Mouse (Mus musculus) thymus, adult 2 months (tissue): Measurements from ENCODE around the gene Diaph3. TPM values are rescaled to one million over a fixed set of nuclear protein-coding genes. Genes with fewer than 3 reads are reported as not detected.

ENCODE experiments used
- DNase-seq: peaks from one replicate; pipeline ENCODE4 v3.0.0; 2021
- H3K27ac ChIP-seq: fragments of 200-500 bp; 2 replicates; pipeline ENCODE4 v1.5.1; 2012; ENCODE audit warnings: low read length, control low read depth; ENCODE audit not compliant: control insufficient read depth, insufficient read depth
- H3K27me3 ChIP-seq: fragments of 200-500 bp; 2 replicates; pipeline ENCODE4 v1.6.1; 2012; ENCODE audit warnings: mild to moderate bottlenecking, low read length, moderate library complexity, mixed read lengths; ENCODE audit not compliant: control insufficient read depth, insufficient read depth
- H3K36me3 ChIP-seq: fragments of 200-500 bp; 2 replicates; pipeline ENCODE4 v1.6.1; 2012; ENCODE audit warnings: mild to moderate bottlenecking, low read length, moderate library complexity; ENCODE audit not compliant: control insufficient read depth, insufficient read depth
- H3K4me1 ChIP-seq: fragments of 200-500 bp; replicated peaks from 2 replicates; pipeline ENCODE4 v1.6.1; 2012; ENCODE audit warnings: low read length; ENCODE audit not compliant: control insufficient read depth, insufficient read depth
- H3K4me3 ChIP-seq: fragments of 200-500 bp; 2 replicates; pipeline ENCODE4 v1.5.1; 2012; ENCODE audit warnings: mild to moderate bottlenecking, low read length, control low read depth, moderate library complexity; ENCODE audit not compliant: control insufficient read depth, insufficient read depth
- CTCF ChIP-seq: fragments of 200-500 bp; IDR thresholded peaks from 2 replicates; pipeline ENCODE4 v1.5.1; 2012; ENCODE audit warnings: mild to moderate bottlenecking, control low read depth, low read length, moderate library complexity, borderline replicate concordance; ENCODE audit not compliant: control insufficient read depth, poor library complexity, insufficient read depth; ENCODE audit errors: extremely low read depth
- POLR2A ChIP-seq: fragments of 200-500 bp; IDR thresholded peaks from 2 replicates; pipeline ENCODE4 v1.6.1; 2012; ENCODE audit warnings: mild to moderate bottlenecking, low read length, control low read depth, moderate library complexity; ENCODE audit not compliant: control insufficient read depth, poor library complexity, insufficient read depth; ENCODE audit errors: extremely low read depth
- WGBS: fragments of 180-500 bp; shearing (Covaris S2); methylation state at CpG from one replicate; pipeline ENCODE4 v1.1.7; 2018; 5-methylcytosine and 5-hydroxymethylcytosine counted together
- polyA plus RNA-seq: library from polyadenylated mRNA; depleted of rRNA; stranded (reverse); fragments of >200 nt; gene quantifications from 2 replicates; pipeline ENCODE4 v1.2.3, GENCODE M21; 2012

The Diaph3 gene
- polyA plus RNA-seq, 1 experiment = 2.2 TPM

DNA sequence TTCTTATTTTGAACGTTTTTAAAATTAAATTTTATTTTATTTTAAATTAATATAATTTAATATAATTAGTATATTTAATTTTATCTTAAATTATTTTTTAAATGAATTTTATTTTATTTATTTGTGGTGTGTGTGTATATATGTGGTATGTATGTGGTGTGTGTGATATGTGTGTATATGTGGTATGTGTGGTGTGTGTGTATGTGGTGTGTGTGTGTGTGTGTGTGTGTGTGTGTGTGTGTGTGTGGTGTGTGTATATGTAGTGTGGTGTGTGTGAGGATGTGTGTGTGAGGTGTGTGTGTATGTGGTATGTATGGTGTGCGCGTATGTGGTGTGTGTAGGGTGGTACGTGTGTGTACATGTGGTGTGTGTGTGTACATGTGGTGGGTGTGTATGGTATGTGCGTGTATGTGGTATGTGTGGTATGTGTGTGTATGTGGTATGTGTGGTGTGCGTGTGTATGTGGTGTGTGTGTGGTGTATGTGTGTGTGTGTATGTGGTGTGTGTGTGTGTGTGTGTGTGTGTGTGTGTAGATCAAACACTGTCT lies 505.4 kb downstream of the Diaph3 start:
- no peaks in the 10 kb centered on the region for H3K27me3 ChIP-seq
- no peak for DNase-seq
- 31% methylated on average over 6 of the region's 6 CpGs for WGBS
- no peak overlapping the region for H3K4me3 ChIP-seq
- no peaks in the 10 kb centered on the region for H3K36me3 ChIP-seq
- H3K27ac ChIP-seq = no peak overlapping the region
- H3K4me1 ChIP-seq = no peaks in the 10 kb centered on the region
- TF ChIP-seq CTCF (no peak), POLR2A (no peak)

DNA sequence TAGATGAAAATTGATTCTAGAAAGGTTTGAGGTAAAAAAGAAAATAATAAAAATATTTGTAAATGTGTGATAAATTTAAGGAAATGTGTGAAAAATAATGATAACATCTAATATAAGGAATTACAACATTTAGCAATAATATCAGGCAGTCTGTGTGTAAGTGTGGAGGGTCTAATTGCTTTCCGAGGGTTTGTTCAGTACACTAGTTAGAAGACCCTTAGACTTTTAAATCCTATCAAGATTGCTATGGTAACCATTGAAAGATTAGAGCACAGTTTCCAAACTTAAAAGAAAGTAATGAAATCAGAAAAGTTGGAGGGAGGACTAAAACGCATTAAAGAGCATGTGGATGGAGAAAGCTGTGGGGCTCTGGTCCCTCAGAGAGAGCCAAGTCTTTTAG lies 506.0 kb downstream of the Diaph3 start:
- Histone ChIP-seq H3K27ac (no peak overlapping the region), H3K27me3 (no peaks in the 10 kb centered on the region), H3K36me3 (no peaks in the 10 kb centered on the region), H3K4me1 (no peaks in the 10 kb centered on the region), H3K4me3 (no peak overlapping the region)
- TF ChIP-seq CTCF (no peak), POLR2A (no peak)
- DNase-seq = no peak
- 95% methylated on average over 2 of the region's 2 CpGs for WGBS

DNA sequence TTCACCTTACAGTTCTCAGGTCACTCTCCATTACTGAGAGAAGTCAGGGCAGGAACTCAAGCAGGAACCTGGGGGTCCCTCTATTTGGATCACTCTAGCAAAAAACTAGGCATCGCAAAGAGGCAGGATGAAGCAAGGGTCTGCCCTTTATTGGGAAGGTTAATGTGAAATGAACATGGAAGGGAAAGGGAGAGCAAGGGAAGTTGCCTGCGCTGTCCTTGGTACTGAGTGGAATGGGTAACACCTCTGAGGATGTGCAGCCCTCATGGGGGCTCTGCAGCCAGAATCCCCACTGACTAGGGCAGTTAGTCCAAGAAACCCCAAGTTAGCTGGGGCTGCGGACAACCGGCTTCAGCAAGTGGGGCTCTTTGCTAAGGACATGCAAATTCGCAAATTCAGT lies 507.2 kb downstream of the Diaph3 start:
- Histone ChIP-seq H3K4me3 (no peak overlapping the region), H3K36me3 (no peaks in the 10 kb centered on the region), H3K27ac (no peak overlapping the region), H3K4me1 (no peaks in the 10 kb centered on the region), H3K27me3 (no peaks in the 10 kb centered on the region)
- 76% methylated on average over 5 of the region's 5 CpGs for WGBS
- no peak for DNase-seq
- no peak for TF ChIP-seq CTCF
- no peak for TF ChIP-seq POLR2A

DNA sequence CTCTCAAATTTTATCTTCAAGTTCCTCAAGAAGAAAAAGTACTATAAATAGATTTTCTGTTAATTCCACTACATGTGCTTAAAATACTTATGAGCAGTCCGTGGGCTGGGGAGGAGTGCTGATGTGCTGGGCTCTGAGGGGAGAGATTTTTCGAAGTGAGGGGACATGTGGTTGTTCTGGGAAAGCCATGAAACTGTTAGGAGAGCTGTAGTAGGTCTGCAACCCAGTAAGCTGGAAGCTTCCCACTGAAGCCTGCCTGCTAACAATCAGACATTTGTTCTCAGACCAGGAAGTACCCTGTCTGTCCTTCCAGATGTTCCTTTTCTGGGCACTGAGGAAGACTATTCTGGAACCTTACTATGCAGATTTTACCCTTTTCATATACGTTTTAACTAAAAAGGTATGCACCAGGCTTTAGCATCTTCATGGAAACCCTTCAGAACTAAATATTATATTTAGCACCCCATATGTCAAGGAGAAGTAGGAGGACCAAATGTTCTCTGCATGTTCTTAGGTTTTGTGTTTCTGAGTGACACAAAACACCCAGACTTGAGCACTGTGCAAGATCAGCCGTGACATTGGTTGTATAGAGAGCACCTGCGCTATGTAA lies 516.1 kb downstream of the Diaph3 start:
- TF ChIP-seq CTCF (no peak), POLR2A (no peak)
- Histone ChIP-seq H3K36me3 (no peaks in the 10 kb centered on the region), H3K4me3 (no peak overlapping the region), H3K4me1 (no peaks in the 10 kb centered on the region), H3K27me3 (no peaks in the 10 kb centered on the region), H3K27ac (no peak overlapping the region)
- DNase-seq = no peak
- WGBS = 88% methylated on average over 5 of the region's 5 CpGs

DNA sequence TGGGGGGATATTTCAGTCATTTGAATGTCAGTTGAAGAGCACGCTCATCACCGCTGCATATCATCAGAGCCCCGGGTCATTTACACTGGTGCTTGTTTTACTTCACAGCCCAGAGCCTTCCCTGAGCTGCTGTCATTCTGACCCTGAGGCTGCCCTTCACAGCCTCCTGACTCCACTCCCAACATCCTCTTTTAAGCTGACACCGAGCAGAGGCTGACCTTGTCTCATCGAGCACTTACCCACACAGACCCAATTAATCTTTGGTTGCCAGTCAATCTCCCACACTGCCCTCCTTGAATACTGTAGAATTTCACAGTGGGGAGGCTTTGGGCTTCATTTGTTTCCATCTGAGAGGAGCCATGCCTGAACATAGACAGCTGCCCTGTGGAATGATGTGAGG lies 521.4 kb downstream of the Diaph3 start:
- no peaks in the 10 kb centered on the region for H3K36me3 ChIP-seq
- no peak for DNase-seq
- WGBS = 89% methylated on average over 5 of the region's 5 CpGs
- H3K27me3 ChIP-seq = no peaks in the 10 kb centered on the region
- H3K27ac ChIP-seq = no peak overlapping the region
- no peaks in the 10 kb centered on the region for H3K4me1 ChIP-seq
- TF ChIP-seq CTCF = no peak
- TF ChIP-seq POLR2A = no peak
- H3K4me3 ChIP-seq = no peak overlapping the region
